Mouse (Mus musculus) G1E (cell line): ENCODE data around the gene Zfp202.

Experiments
- CTCF ChIP-seq: IDR thresholded peaks from 2 replicates; pipeline ENCODE4 v1.5.1; 2012; ENCODE audit warnings: low read depth, low read length, inconsistent platforms, mixed read lengths
- GATA1 ChIP-seq: IDR thresholded peaks from 2 replicates; pipeline ENCODE4 v1.6.1; 2012; ENCODE audit warnings: borderline replicate concordance, low read length, inconsistent platforms, mixed read lengths
- TAL1 ChIP-seq: conservative IDR thresholded peaks from 2 replicates; pipeline ENCODE4 v1.6.1; 2012; ENCODE audit warnings: low read depth, low read length, inconsistent platforms, mixed read lengths

DNA sequence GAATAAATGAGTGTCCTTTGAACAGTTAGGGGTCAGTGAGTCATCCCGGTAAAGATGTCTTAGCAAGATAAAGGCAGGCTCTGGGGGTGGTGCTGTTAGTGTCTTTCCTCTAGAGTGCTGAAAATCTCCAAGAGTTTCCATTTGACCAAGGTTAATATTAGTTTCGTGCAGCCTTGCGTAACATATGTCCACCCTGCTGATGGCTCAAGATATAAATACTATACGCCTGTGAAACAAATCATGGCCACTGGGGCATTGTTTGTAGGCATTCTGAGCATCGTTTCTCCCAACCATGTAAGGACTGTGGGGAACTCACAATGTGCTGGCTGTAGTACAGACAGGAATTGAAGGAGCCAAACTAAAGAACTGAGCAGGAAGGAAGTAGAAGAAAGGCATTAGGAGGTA, 14.4 kb downstream of the Zfp202 start:
- no peak for TF ChIP-seq CTCF
- no peak for TF ChIP-seq TAL1
- TF ChIP-seq GATA1, result no peak
